Mouse (Mus musculus) heart, embryonic 14.5 days (tissue): Measurements from ENCODE around the gene Defb45. TPM values are rescaled to one million over a fixed set of nuclear protein-coding genes. Genes with fewer than 3 reads are reported as not detected.

ENCODE experiments used
- ATAC-seq: fragments of 200-750 bp; cut with Nextera tagmentation; 2 replicates; pipeline ENCODE4 v1.8.0; 2017; ENCODE audit warnings: low read depth, moderate TSS enrichment; ENCODE audit not compliant: insufficient number of reproducible peaks, insufficient read depth, low FRiP score
- H3K27ac ChIP-seq, 2 experiments: fragments of 200-500 bp in 1 of 2; fragments of 300-500 bp in 1 of 2; sonication (generic) in 1 of 2; replicated peaks in 1 of 2; 2 replicates each; pipeline ENCODE4 v1.5.1; 2012 to 2014; ENCODE audit warnings: low read depth in 2 of 2, low read length in 2 of 2, control low read depth in 1 of 2, mild to moderate bottlenecking in 1 of 2, mixed read lengths in 1 of 2; ENCODE audit not compliant: control insufficient read depth in 1 of 2, insufficient read depth in 1 of 2
- H3K27me3 ChIP-seq: fragments of 300-500 bp; sonication (generic); 2 replicates; pipeline ENCODE4 v1.6.1; 2014; ENCODE audit warnings: mild to moderate bottlenecking, low read length, control low read depth; ENCODE audit not compliant: control insufficient read depth, insufficient read depth
- H3K36me3 ChIP-seq: fragments of 300-500 bp; sonication (generic); 2 replicates; pipeline ENCODE4 v1.6.1; 2014; ENCODE audit warnings: mild to moderate bottlenecking, control low read depth, low read length, mixed read lengths; ENCODE audit not compliant: control insufficient read depth, insufficient read depth
- H3K4me1 ChIP-seq, 2 experiments: fragments of 200-500 bp in 1 of 2; fragments of 300-500 bp in 1 of 2; sonication (generic) in 1 of 2; 2 replicates each; pipeline ENCODE4 v1.6.1; 2012 to 2014; ENCODE audit warnings: low read length in 2 of 2, control low read depth in 1 of 2, mixed read lengths in 1 of 2; ENCODE audit not compliant: control insufficient read depth in 2 of 2, insufficient read depth in 2 of 2
- H3K4me2 ChIP-seq: fragments of 300-500 bp; sonication (generic); 2 replicates; pipeline ENCODE4 v1.6.1; 2014; ENCODE audit warnings: mild to moderate bottlenecking, low read length
- H3K4me3 ChIP-seq, 2 experiments: fragments of 200-500 bp in 1 of 2; fragments of 300-500 bp in 1 of 2; sonication (generic) in 1 of 2; 2 replicates each; pipeline ENCODE4 v1.5.1; 2012 to 2014; ENCODE audit warnings: low read length in 2 of 2, mild to moderate bottlenecking in 2 of 2, control low read depth in 1 of 2, low read depth in 1 of 2, moderate library complexity in 1 of 2; ENCODE audit not compliant: control insufficient read depth in 1 of 2, insufficient read depth in 1 of 2
- H3K9ac ChIP-seq: fragments of 300-500 bp; sonication (generic); 2 replicates; pipeline ENCODE4 v1.6.1; 2014; ENCODE audit warnings: mild to moderate bottlenecking, low read length
- H3K9me3 ChIP-seq: fragments of 300-500 bp; sonication (generic); 2 replicates; pipeline ENCODE4 v1.6.1; 2016; ENCODE audit warnings: low read length, control low read depth; ENCODE audit not compliant: control insufficient read depth
- WGBS: fragments of 180-500 bp; shearing (Covaris S2); extraction: QIAGEN DNeasy Blood & Tissue Kit; methylation state at CpG from one replicate; pipeline ENCODE4 v1.1.7; 2014; 5-methylcytosine and 5-hydroxymethylcytosine counted together
- polyA plus RNA-seq: library from polyadenylated mRNA; unstranded; fragments of >200 nt; fragmentation: Nextera tagmentation; extraction: Ambion mirVana; gene quantifications from 2 replicates; pipeline ENCODE4 v1.2.1, GENCODE M21; 2014

Defb45 gene
- polyA plus RNA-seq, 1 experiment from 2014 or later: not detected

GRCm38 (mm10) chr2:152622953-152623352, 23.8 kb upstream of the Defb45 start, which contains the start of gene Defb25:
TSS of gene Defb25 (minus strand) at chr2:152623053.
- Histone ChIP-seq H3K9ac (no peak within 1 kb of the TSS), H3K4me3 (no peak within 1 kb of the TSS), H3K9me3 (no peaks in the 10 kb centered on the region), H3K27ac (no peak within 1 kb of the TSS), H3K4me2 (no peak within 1 kb of the TSS), H3K27me3 (peaks cover 26% of the 10 kb centered on the region), H3K4me1 (peaks cover 2 to 7% of the 10 kb centered on the region in 2 experiments; a peak in 2 of 4 replicates), H3K36me3 (no peaks in the 10 kb centered on the region)
- no peak for ATAC-seq
- WGBS: 72% methylated on average over 7 of the region's 7 CpGs

- no peak for ATAC-seq
- H3K27me3 ChIP-seq: peaks cover 19% of the 10 kb centered on the region
- no peak overlapping the region for H3K4me2 ChIP-seq
- WGBS: 87% methylated on average over 13 of the region's 13 CpGs
- no peaks in the 10 kb centered on the region for H3K36me3 ChIP-seq
- H3K4me3 ChIP-seq: no peak overlapping the region
- no peaks in the 10 kb centered on the region for H3K9me3 ChIP-seq
- no peak overlapping the region for H3K27ac ChIP-seq
- peaks cover 2 to 7% of the 10 kb centered on the region in 2 experiments; a peak in 2 of 4 replicates for H3K4me1 ChIP-seq
- no peak overlapping the region for H3K9ac ChIP-seq
Observed at GRCm38 (mm10) chr2:152622151-152622550, 23.0 kb upstream of the Defb45 start.

- H3K9me3 ChIP-seq: no peaks in the 10 kb centered on the region
- WGBS: 65% methylated on average over 9 of the region's 9 CpGs
- peaks cover 4% of the 10 kb centered on the region; the same call in 1 of the 2 replicates for H3K27me3 ChIP-seq
- no peak overlapping the region for H3K4me2 ChIP-seq
- no peak overlapping the region for H3K4me3 ChIP-seq
- no peak overlapping the region for H3K9ac ChIP-seq
- H3K36me3 ChIP-seq: no peaks in the 10 kb centered on the region
- H3K27ac ChIP-seq: no peak overlapping the region
- 0 out of 4 replicates have a peak, but pooled peaks cover 0 to 2% of the 10 kb centered on the region in 2 experiments for H3K4me1 ChIP-seq
- no peak for ATAC-seq
Observed at GRCm38 (mm10) chr2:152620367-152621134, 21.4 kb upstream of the Defb45 start.

- ATAC-seq: no peak
Observed at GRCm38 (mm10) chr2:152617374-152617773, 18.2 kb upstream of the Defb45 start.

GRCm38 (mm10) chr2:152616470-152616869, 17.3 kb upstream of the Defb45 start:
- H3K27ac ChIP-seq: no peak overlapping the region
- no peak overlapping the region for H3K4me3 ChIP-seq
- H3K9me3 ChIP-seq: no peaks in the 10 kb centered on the region
- no peak for ATAC-seq
- H3K4me2 ChIP-seq: no peak overlapping the region
- no peaks in the 10 kb centered on the region for H3K36me3 ChIP-seq
- H3K4me1 ChIP-seq: 0 out of 4 replicates have a peak, but pooled peaks cover 0 to 2% of the 10 kb centered on the region in 2 experiments
- H3K27me3 ChIP-seq: no peaks in the 10 kb centered on the region
- H3K9ac ChIP-seq: no peak overlapping the region
- 36% methylated on average over 6 of the region's 6 CpGs for WGBS

More at GRCm38 (mm10) chr2:152617374-152617773, 18.2 kb upstream of the Defb45 start:
- Histone ChIP-seq H3K9me3 (no peaks in the 10 kb centered on the region), H3K4me2 (no peak overlapping the region), H3K27ac (no peak overlapping the region), H3K9ac (no peak overlapping the region), H3K4me1 (0 out of 4 replicates have a peak, but pooled peaks cover 0 to 2% of the 10 kb centered on the region in 2 experiments), H3K4me3 (no peak overlapping the region), H3K36me3 (no peaks in the 10 kb centered on the region), H3K27me3 (no peaks in the 10 kb centered on the region)
- WGBS: 64% methylated on average over 5 of the region's 5 CpGs

- H3K36me3 ChIP-seq: no peaks in the 10 kb centered on the region
Observed at GRCm38 (mm10) chr2:152615563-152615962, 16.4 kb upstream of the Defb45 start.

GRCm38 (mm10) chr2:152612193-152612592, 13.0 kb upstream of the Defb45 start:
- Histone ChIP-seq H3K27me3 (no peaks in the 10 kb centered on the region), H3K36me3 (no peaks in the 10 kb centered on the region), H3K4me3 (no peak overlapping the region), H3K27ac (no peak overlapping the region), H3K4me1 (no peaks in the 10 kb centered on the region), H3K9me3 (no peaks in the 10 kb centered on the region), H3K4me2 (no peak overlapping the region), H3K9ac (no peak overlapping the region)
- no peak for ATAC-seq
- 35% methylated on average over 8 of the region's 8 CpGs for WGBS

More at GRCm38 (mm10) chr2:152615563-152615962, 16.4 kb upstream of the Defb45 start:
- H3K9ac ChIP-seq: no peak overlapping the region
- WGBS: 14% methylated on average over 7 of the region's 7 CpGs
- no peaks in the 10 kb centered on the region for H3K27me3 ChIP-seq
- ATAC-seq: no peak
- no peak overlapping the region for H3K27ac ChIP-seq
- H3K4me2 ChIP-seq: no peak overlapping the region
- no peak overlapping the region for H3K4me3 ChIP-seq
- 0 out of 4 replicates have a peak, but pooled peaks cover 0 to under 1% of the 10 kb centered on the region in 2 experiments for H3K4me1 ChIP-seq
- H3K9me3 ChIP-seq: no peaks in the 10 kb centered on the region
